Mouse (Mus musculus): ENCODE measurements at regions not wholly inside any gene's neighbourhood (a gene's known extent, or its start where the extent isn't known, plus 50 kb on each side); places are given as distances from the start of the nearest gene placed in this dataset.

DNA sequence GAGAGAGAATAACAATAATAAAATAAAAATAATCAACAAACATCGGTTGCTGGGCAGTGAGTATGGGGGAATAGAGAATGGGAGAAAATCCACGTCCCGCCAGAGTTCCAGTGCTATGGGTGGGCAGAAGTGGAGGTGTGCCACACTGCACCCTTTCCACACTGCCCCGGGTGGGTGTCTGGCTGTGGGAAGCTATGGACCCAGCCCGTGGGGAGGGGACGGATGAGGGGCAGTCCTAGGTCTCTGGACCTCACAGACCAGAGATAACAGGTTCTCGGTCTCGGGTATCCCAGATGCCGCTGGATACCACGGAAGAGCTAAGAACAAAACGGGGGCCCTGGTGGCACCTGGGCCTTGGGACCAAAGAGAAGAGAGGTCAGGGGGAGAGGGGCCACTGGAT lies 2781.0 kb downstream of the 9330182O14Rik start:
- in situ Hi-C loops (cut with MboI; ENCODE audit: low pct_ligation_motif_present, low pct_unique_long_range_greater_than_20kb, low sequenced_read_pairs), result no loop called here
- TF ChIP-seq E2F4 (IDR thresholded peaks at IDR 0.05; ENCODE audit: insufficient replicate concordance, low read depth, low read length) (no peak), NRF1 (IDR thresholded peaks at IDR 0.05; ENCODE audit: low read depth, low read length) (no peak), BHLHE40 (IDR thresholded peaks at IDR 0.05; ENCODE audit: low read depth, low read length) (no peak), RCOR1 (conservative IDR thresholded peaks at IDR 0.05; ENCODE audit: low read depth, low read length) (no peak), POLR2AphosphoS2 (IDR thresholded peaks at IDR 0.05; ENCODE audit: low read depth, low read length) (no peak), ZNF384 (IDR thresholded peaks at IDR 0.05; ENCODE audit: low read depth, low read length) (no peak), ETS1 (conservative IDR thresholded peaks at IDR 0.05; ENCODE audit: low read depth, low read length) (no peak), MXI1 (IDR thresholded peaks at IDR 0.05; ENCODE audit: low read depth, low read length) (no peak), JUND (conservative IDR thresholded peaks at IDR 0.05; ENCODE audit: low read depth, low read length) (no peak), ZKSCAN1 (IDR thresholded peaks at IDR 0.05; ENCODE audit: borderline replicate concordance, low read depth, low read length) (no peak), POLR2A (IDR thresholded peaks at IDR 0.05; ENCODE audit: low read depth, low read length) (no peak), ZMIZ1 (IDR thresholded peaks at IDR 0.05; ENCODE audit: low read depth, low read length) (no peak), USF1 (IDR thresholded peaks at IDR 0.05; ENCODE audit: low read depth, low read length) (no peak), NELFE (IDR thresholded peaks at IDR 0.05; ENCODE audit: low read depth, low read length) (no peak), USF2 (conservative IDR thresholded peaks at IDR 0.05; ENCODE audit: low read depth, low read length) (no peak), RAD21 (IDR thresholded peaks at IDR 0.05; ENCODE audit: low read depth, low read length) (no peak), EP300 (IDR thresholded peaks at IDR 0.05; ENCODE audit: low read length) (no peak), UBTF (IDR thresholded peaks at IDR 0.05; ENCODE audit: low read depth, low read length) (no peak), CTCF (conservative IDR thresholded peaks at IDR 0.05 in 1 of 2, IDR thresholded peaks at IDR 0.05 in 1 of 2; ENCODE audit: low read depth in 2 of 2, low read length in 2 of 2) (no peak), MYC (IDR thresholded peaks at IDR 0.05; ENCODE audit: low read depth, low read length) (no peak)
- DNase-seq (ENCODE audit: extremely low read depth), result no peak
- dilution Hi-C loops (cut with MboI; ENCODE audit: extremely low pct_ligation_motif_present, extremely low pct_unique_long_range_greater_than_20kb, low sequenced_read_pairs), result no loop called here
- Histone ChIP-seq H3K9ac (ENCODE audit: insufficient read depth, low read depth) (no peak overlapping the region), H3K27me3 (replicated peaks) (no peaks in the 10 kb centered on the region), H3K27ac (ENCODE audit: insufficient read depth, low read depth) (no peak overlapping the region), H3K4me3 (replicated peaks in 1 of 3; ENCODE audit: low read depth in 2 of 3, low read length in 2 of 3, poor library complexity in 1 of 3) (no peak overlapping the region), H3K36me3 (replicated peaks in 1 of 2; ENCODE audit: control insufficient read depth in 1 of 2, insufficient read depth in 1 of 2, low read length in 1 of 2) (no peaks in the 10 kb centered on the region), H3K9me3 (replicated peaks; ENCODE audit: low read length) (no peaks in the 10 kb centered on the region), H3K4me2 (ENCODE audit: insufficient read depth, low read depth, poor library complexity, severe bottlenecking) (no peak overlapping the region), H3K79me2 (replicated peaks; ENCODE audit: control insufficient read depth, extremely low read depth, insufficient read depth, poor library complexity, severe bottlenecking) (no peaks in the 10 kb centered on the region), H3K4me1 (ENCODE audit: control insufficient read depth in 1 of 2, insufficient read depth in 2 of 2) (peaks cover 0 to 7% of the 10 kb centered on the region in 2 experiments; a peak in 2 of 4 replicates)

DNA sequence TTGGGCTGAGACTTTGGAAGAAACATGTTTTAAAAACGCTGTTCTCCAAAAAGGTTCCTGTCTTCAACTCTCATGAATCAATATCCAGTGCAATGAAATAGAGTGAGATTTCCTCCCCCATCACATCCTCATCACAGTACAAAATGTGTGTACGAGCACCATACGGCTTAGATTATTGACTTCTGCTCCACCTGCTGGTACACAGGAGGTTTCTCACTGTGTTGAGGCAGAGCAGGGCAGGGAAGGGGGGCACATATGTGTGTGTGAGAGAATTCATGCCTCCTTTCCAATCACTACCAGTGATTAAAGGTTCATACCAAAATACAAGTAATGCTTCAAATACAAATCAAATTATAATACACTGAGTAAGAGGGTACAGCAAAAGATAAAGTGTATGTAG lies 2787.5 kb downstream of the 9330182O14Rik start:
- H3K36me3 ChIP-seq (replicated peaks in 1 of 2; ENCODE audit: control insufficient read depth in 1 of 2, insufficient read depth in 1 of 2, low read length in 1 of 2), result no peaks in the 10 kb centered on the region
- dilution Hi-C loops (cut with MboI; ENCODE audit: extremely low pct_ligation_motif_present, extremely low pct_unique_long_range_greater_than_20kb, low sequenced_read_pairs), result no loop called here
- H3K79me2 ChIP-seq (replicated peaks; ENCODE audit: control insufficient read depth, extremely low read depth, insufficient read depth, poor library complexity, severe bottlenecking), result no peaks in the 10 kb centered on the region
- H3K9ac ChIP-seq (ENCODE audit: insufficient read depth, low read depth), result no peak overlapping the region
- H3K27ac ChIP-seq (ENCODE audit: insufficient read depth, low read depth), result no peak overlapping the region
- H3K4me2 ChIP-seq (ENCODE audit: insufficient read depth, low read depth, poor library complexity, severe bottlenecking), result no peak overlapping the region
- no peaks in the 10 kb centered on the region for H3K27me3 ChIP-seq (replicated peaks)
- TF ChIP-seq E2F4 (IDR thresholded peaks at IDR 0.05; ENCODE audit: insufficient replicate concordance, low read depth, low read length) (no peak), NELFE (IDR thresholded peaks at IDR 0.05; ENCODE audit: low read depth, low read length) (no peak), BHLHE40 (IDR thresholded peaks at IDR 0.05; ENCODE audit: low read depth, low read length) (no peak), PAX5 (IDR thresholded peaks at IDR 0.05; ENCODE audit: low read length) (no peak), ETS1 (conservative IDR thresholded peaks at IDR 0.05; ENCODE audit: low read depth, low read length) (no peak), CTCF (conservative IDR thresholded peaks at IDR 0.05 in 1 of 2, IDR thresholded peaks at IDR 0.05 in 1 of 2; ENCODE audit: low read depth in 2 of 2, low read length in 2 of 2) (peak in 1 of 2 experiments; percentile 25; a peak in 2 of 4 replicates)
- no peaks in the 10 kb centered on the region for H3K4me1 ChIP-seq (ENCODE audit: control insufficient read depth in 1 of 2, insufficient read depth in 2 of 2)
- in situ Hi-C loops (cut with MboI; ENCODE audit: low pct_ligation_motif_present, low pct_unique_long_range_greater_than_20kb, low sequenced_read_pairs), result no loop called here
- H3K9me3 ChIP-seq (replicated peaks; ENCODE audit: low read length), result no peaks in the 10 kb centered on the region
- H3K4me3 ChIP-seq (replicated peaks in 1 of 3; ENCODE audit: low read depth in 2 of 3, low read length in 2 of 3, poor library complexity in 1 of 3), result no peak overlapping the region
- DNase-seq (ENCODE audit: extremely low read depth), result no peak

Data from CH12.LX (cell line).